Mouse (Mus musculus) gastrocnemius, postnatal 36 days (tissue): ENCODE measurements around the gene Olfr1330. TPM values are rescaled to one million over a fixed set of nuclear protein-coding genes. Genes with fewer than 3 reads are reported as not detected.
"Not testable (repeated sequence)": the region's sequence is repeated elsewhere in the genome, so short reads cannot be mapped to it uniquely, and the experiment has no call there.

Source experiments
- DNase-seq, 2 experiments: peaks; one replicate each; pipeline ENCODE4 v3.0.0; 2022
- intact Hi-C: fragments of 180-260 bp; cut with DNase I; formaldehyde crosslinking; loops from one replicate; pipeline ENCODE4 v1.15.1; 2025
- long read RNA-seq, 2 experiments: library from polyadenylated mRNA; stranded (forward); transcript quantifications; one replicate each; pipeline ENCODE4 v2.0.0; 2021
- total RNA-seq, 2 experiments: library from RNA; stranded (reverse); gene quantifications; 2 replicates each; pipeline ENCODE4 v1.2.3; 2021

Gene Olfr1330
- not detected for total RNA-seq
- long read RNA-seq, experiment 1, result 0 reads
- long read RNA-seq, experiment 2, result 0 reads

DNA sequence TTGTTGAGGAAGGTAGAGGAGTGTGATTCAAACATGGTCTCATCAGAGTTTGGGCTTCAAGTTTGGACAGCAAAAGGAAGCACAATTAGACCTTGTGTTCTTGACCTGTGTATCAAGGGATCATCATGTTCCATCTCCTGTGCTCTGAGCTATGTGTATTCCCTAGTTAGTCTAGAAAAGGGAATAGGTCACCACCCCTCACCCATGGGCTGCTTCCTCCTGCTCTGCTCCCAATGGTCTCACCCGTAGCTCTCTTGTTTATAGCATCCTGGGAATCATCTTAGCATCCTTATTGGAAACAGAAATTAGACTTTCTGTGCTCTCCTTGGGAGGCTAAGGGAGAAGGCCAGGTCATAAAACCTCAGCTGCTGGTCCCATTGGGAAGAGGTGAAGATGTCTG, at the start of gene Olfr1330:
Gene Olfr1330, plus strand, starts transcription at position 301 of the 400 bp plus-strand sequence.
- DNase-seq, result no peak
- intact Hi-C loops, result no loop called here

DNA sequence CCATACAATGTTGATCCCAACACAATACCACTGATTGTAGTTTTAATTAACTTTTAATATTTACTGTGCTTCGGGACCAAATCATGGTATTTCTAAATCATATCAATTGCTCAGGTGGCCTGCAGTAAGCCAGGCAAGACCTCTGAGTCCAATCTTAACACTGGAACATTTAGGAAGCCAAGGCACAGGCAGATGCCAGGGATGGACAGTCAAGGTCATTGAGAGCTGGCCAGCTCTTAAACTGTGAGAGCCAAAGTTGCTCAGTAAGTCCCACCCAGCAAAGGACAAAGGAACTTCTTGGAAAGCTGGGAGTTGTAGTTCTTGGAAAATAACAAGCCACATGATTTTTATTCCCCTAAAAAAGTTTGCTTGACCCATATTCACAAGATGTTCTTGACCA, 26.6 kb upstream of the Olfr1330 start:
- intact Hi-C loops, result no loop called here
- DNase-seq, result no peak

DNA sequence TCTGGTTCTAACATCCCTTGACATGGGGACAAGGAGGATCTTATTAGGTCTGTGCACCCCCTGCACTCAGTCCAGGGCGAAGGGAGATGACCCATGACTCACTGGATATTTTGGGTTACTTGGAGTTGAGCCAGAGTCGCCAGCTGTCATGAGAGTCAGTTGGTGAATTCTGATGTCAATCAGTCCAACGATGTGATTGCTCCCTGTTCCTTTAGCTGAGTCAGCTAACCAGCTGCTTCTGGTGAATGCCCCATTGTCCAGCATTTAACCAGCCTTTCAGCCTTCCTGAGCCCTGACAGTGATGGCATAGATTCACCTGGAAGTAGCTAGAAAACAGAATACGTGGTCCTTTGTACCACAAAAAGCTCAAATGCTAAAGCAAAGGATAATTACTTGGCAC, 25.7 kb upstream of the Olfr1330 start:
- DNase-seq, result peak in 1 of 2 experiments; percentile 5
- intact Hi-C loops, result no loop called here

GRCm38 (mm10) chr4:118864349-118864748, 24.0 kb upstream of the Olfr1330 start, which contains the start of gene Olfr1331:
Gene Olfr1331, plus strand, starts transcription at chr4:118864649.
- no peak for DNase-seq
- intact Hi-C loops, result no loop called here

DNA sequence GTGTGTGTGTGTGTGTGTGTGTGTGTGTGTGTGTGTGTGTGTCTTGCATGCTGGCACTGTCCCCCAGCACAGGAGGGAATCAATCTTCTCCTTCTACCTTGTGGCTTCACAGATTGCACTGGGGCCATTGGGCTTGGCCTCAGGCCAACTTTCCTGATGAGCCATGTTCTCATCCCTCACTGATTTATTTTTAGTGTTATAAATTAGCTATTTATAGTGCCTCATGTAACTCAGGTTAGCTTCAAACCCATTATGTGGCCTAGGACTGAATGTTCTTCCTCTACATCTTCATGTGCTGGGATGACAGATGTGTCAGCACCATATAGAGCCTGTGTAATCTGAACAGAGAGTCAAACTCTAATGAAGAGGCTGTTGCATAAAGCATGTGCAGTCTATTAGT, 20.8 kb upstream of the Olfr1330 start:
- intact Hi-C loops, result no loop called here
- DNase-seq, result no peak

DNA sequence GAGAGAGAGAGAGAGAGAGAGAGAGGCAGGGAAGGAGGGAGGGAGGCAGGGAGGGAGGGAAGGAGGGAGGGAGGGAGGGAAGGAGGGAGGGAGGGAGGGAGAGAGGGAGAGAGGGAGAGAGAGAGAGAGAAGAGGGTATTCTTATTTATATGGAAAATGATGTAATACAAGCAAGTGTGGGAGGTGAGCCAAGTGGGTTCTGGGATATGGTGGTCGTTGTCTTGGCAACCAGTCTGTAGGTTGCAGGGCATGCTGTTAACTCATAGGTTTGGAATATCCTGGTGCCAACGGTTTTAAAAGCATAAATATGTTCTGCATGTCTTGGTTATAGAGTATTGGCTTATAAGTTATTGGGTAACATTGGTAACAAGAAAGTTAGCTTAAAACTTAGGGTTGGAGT, 13.6 kb downstream of the Olfr1330 start:
- DNase-seq, result no peak
- intact Hi-C loops, result no loop called here

DNA sequence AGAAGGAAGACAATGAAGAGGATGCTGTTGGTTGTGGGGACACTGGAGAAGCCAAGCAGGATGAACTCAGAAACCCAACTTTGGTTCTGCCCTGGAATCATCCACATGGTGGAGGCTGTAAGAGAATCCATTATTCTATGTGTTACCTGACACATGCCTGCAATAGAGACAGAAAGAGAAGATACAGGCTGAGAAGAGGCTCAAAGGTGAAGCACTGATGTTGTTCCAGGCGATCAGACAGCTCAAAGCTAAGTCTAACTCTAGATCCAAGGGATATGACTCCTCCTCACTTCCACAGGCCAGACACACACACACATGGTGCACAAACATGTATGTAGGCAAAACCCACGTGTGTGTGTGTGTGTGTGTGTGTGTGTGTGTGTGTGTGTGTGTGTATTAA, 29.0 kb downstream of the Olfr1330 start, which contains the start of gene Olfr1329:
Gene Olfr1329, minus strand, starts transcription at position 101 of the 400 bp plus-strand sequence.
- intact Hi-C loops, DNase-seq: not testable (repeated sequence)

DNA sequence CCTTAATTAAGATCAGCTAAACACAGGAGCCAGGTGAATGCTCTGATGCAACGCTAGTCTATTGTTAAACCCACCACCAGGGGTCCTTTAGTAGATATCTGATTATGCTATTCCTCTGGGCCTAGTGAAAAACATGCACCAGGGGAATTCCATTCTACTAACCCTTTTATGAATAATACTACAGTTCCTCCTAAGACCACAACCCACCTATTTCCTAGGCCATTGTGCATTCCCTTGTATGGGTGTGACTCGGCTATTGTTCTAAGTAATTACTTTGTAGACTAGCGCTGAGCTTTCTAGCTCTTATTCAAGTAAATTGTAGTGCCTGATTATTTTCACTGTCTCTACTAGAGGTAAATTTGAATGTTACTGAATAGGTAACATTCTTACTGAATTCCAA, 42.9 kb downstream of the Olfr1330 start:
- intact Hi-C loops, DNase-seq: not testable (repeated sequence)

DNA sequence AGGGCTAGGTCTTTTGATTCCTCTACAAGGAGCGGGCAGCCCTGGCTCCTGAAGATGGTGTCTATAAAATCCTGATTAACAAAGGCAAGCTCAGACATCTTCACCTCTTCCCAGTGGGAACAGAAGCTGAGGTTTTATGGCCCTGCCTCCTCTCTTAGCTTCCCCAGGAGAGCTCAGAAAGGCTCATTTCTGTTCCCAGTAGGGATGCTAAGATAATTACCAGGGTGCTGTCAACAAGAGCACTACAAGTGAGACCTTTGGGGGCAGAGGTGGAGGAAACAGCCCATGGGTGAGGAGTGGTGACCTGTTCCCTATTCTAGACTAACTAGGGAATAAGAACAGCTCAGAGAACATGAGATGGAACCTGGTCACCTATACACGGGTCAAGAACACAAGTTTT, 50.1 kb downstream of the Olfr1330 start, which contains the start of gene Olfr1328:
Gene Olfr1328, minus strand, starts transcription at position 101 of the 400 bp plus-strand sequence.
- intact Hi-C loops, result no loop called here
- DNase-seq, result no peak

Other genes starting within 250 kb of the Olfr1330 start
- gene Olfr62, start 229.6 kb upstream of the Olfr1330 start, total RNA-seq, result not detected
- not detected for gene Olfr1342, start 195.8 kb upstream of the Olfr1330 start, total RNA-seq
- not detected for gene Olfr1341, start 185.1 kb upstream of the Olfr1330 start, total RNA-seq
- not detected for gene Olfr1340, start 168.5 kb upstream of the Olfr1330 start, total RNA-seq
- not detected for gene Olfr1339, start 156.4 kb upstream of the Olfr1330 start, total RNA-seq
- gene Olfr1338, start 129.9 kb upstream of the Olfr1330 start, total RNA-seq, result not detected
- gene Olfr1337, start 106.0 kb upstream of the Olfr1330 start, total RNA-seq, result not detected
- not detected for gene Olfr1335, start 78.7 kb upstream of the Olfr1330 start, total RNA-seq
- not detected for gene Olfr1333, start 52.3 kb upstream of the Olfr1330 start, total RNA-seq
- not detected for gene Olfr1331, start 23.9 kb upstream of the Olfr1330 start, total RNA-seq
- gene Olfr1329, start 28.9 kb downstream of the Olfr1330 start, total RNA-seq, result not detected
- not detected for gene Olfr1328, start 50.0 kb downstream of the Olfr1330 start, total RNA-seq
- gene Lao1, start 73.0 kb downstream of the Olfr1330 start, total RNA-seq, result under 1 TPM; 0.36 to 0.86 TPM
- 1 to 10 TPM; 4.3 to 5.0 TPM for gene Slc2a1, start 220.1 kb downstream of the Olfr1330 start, total RNA-seq